Mouse (Mus musculus) midbrain, embryonic 11.5 days (tissue): ENCODE data around the gene St8sia2. TPM values are rescaled to one million over a fixed set of nuclear protein-coding genes. Genes with fewer than 3 reads are reported as not detected.

Source experiments
- ATAC-seq: fragments of 200-750 bp; cut with Nextera tagmentation; 2 replicates; pipeline ENCODE4 v1.8.0; 2017; ENCODE audit warnings: moderate TSS enrichment, moderate library complexity; ENCODE audit not compliant: low FRiP score
- DNase-seq: peaks from one replicate; pipeline ENCODE4 v3.0.0; 2015; ENCODE audit warnings: low spot score; ENCODE audit errors: missing footprints
- H3K27ac ChIP-seq: fragments of 300-500 bp; sonication (generic); 2 replicates; pipeline ENCODE4 v1.5.1; 2014; ENCODE audit warnings: low read depth, low read length
- H3K27me3 ChIP-seq: fragments of 300-500 bp; sonication (generic); 2 replicates; pipeline ENCODE4 v1.6.1; 2014; ENCODE audit warnings: mild to moderate bottlenecking, low read length, moderate library complexity, mixed read lengths; ENCODE audit not compliant: control insufficient read depth, insufficient read depth
- H3K36me3 ChIP-seq: fragments of 300-500 bp; sonication (generic); 2 replicates; pipeline ENCODE4 v1.6.1; 2014; ENCODE audit warnings: mild to moderate bottlenecking, low read length, moderate library complexity, mixed read lengths; ENCODE audit not compliant: control insufficient read depth, insufficient read depth
- H3K4me1 ChIP-seq: fragments of 300-500 bp; sonication (generic); 2 replicates; pipeline ENCODE4 v1.6.1; 2014; ENCODE audit warnings: low read length; ENCODE audit not compliant: control insufficient read depth, insufficient read depth
- H3K4me2 ChIP-seq: fragments of 300-500 bp; sonication (generic); 2 replicates; pipeline ENCODE4 v1.6.1; 2014; ENCODE audit warnings: mild to moderate bottlenecking, moderate library complexity
- H3K4me3 ChIP-seq: fragments of 300-500 bp; sonication (generic); 2 replicates; pipeline ENCODE4 v1.5.1; 2014; ENCODE audit warnings: low read depth, low read length
- H3K9ac ChIP-seq: fragments of 300-500 bp; sonication (generic); 2 replicates; pipeline ENCODE4 v1.6.1; 2014; ENCODE audit warnings: low read length
- H3K9me3 ChIP-seq: fragments of 300-500 bp; sonication (generic); 2 replicates; pipeline ENCODE4 v1.6.1; 2016; ENCODE audit warnings: low read length; ENCODE audit not compliant: control insufficient read depth
- whole genome bisulfite sequencing: fragments of 180-500 bp; shearing (Covaris S2); extraction: QIAGEN DNeasy Blood & Tissue Kit; methylation state at CpG from one replicate; pipeline ENCODE4 v1.1.7; 2014; 5-methylcytosine and 5-hydroxymethylcytosine counted together
- polyA plus RNA-seq: library from polyadenylated mRNA; unstranded; fragments of >200 nt; fragmentation: Nextera tagmentation; extraction: Ambion mirVana; gene quantifications from 2 replicates; pipeline ENCODE4 v1.2.1, GENCODE M21; 2014

Gene St8sia2
- 40.2 and 42.7 TPM in 2 replicates for polyA plus RNA-seq

GRCm38 (mm10) chr7:74013601-74014175, at the start of gene St8sia2:
TSS of gene St8sia2 (minus strand) at chr7:74013690.
- ATAC-seq, result peak; percentile 89
- Histone ChIP-seq H3K36me3 (no peaks in the 10 kb centered on the region), H3K9ac (peak within 1 kb of the TSS; percentile 99), H3K27me3 (peaks cover 7% of the 10 kb centered on the region; the same call in 1 of the 2 replicates), H3K9me3 (no peaks in the 10 kb centered on the region), H3K4me2 (peak within 1 kb of the TSS; percentile 73), H3K4me3 (peak within 1 kb of the TSS; percentile 92), H3K27ac (peak within 1 kb of the TSS; percentile 88), H3K4me1 (peaks cover 21% of the 10 kb centered on the region; the same call in 1 of the 2 replicates)
- WGBS, result 1% methylated on average over 34 of the region's 42 CpGs
- DNase-seq, result peak; percentile 97

DNA sequence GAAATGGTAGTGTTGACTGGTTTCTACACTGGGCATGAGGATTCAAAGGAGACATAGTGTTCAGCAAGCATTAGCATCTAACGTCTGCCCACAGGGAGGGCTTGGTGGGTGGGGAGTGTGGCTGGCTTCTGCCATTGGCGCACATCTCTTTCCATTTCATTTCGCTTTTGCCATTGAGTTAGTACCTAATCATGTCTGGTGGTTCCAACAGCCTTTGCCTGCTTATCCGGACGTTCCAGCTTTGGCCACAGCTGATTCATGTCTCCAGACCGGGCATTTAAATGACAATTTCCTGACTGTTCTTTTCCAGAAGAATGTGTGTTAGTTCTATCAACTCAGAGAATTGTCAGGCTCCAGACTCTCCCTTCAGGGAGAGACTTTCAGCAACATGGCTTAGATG, 47.6 kb upstream of the St8sia2 start:
- no peak overlapping the region for H3K27ac ChIP-seq
- WGBS, result 93% methylated on average over 6 of the region's 6 CpGs
- no peak for DNase-seq
- H3K4me3 ChIP-seq, result no peak overlapping the region
- no peaks in the 10 kb centered on the region for H3K4me1 ChIP-seq
- no peak for ATAC-seq
- no peaks in the 10 kb centered on the region for H3K27me3 ChIP-seq
- no peak overlapping the region for H3K9ac ChIP-seq
- H3K9me3 ChIP-seq, result no peaks in the 10 kb centered on the region
- H3K4me2 ChIP-seq, result no peak overlapping the region
- H3K36me3 ChIP-seq, result no peaks in the 10 kb centered on the region

- no peak for ATAC-seq
- H3K4me2 ChIP-seq, result no peak overlapping the region
- H3K4me1 ChIP-seq, result no peaks in the 10 kb centered on the region
- H3K27ac ChIP-seq, result no peak overlapping the region
- no peaks in the 10 kb centered on the region for H3K36me3 ChIP-seq
- H3K9me3 ChIP-seq, result no peaks in the 10 kb centered on the region
- H3K9ac ChIP-seq, result no peak overlapping the region
- H3K27me3 ChIP-seq, result no peaks in the 10 kb centered on the region
- WGBS, result 91% methylated on average over 3 of the region's 3 CpGs
- H3K4me3 ChIP-seq, result no peak overlapping the region
- DNase-seq, result no peak
Observed at GRCm38 (mm10) chr7:74060306-74060946, 46.9 kb upstream of the St8sia2 start.

DNA sequence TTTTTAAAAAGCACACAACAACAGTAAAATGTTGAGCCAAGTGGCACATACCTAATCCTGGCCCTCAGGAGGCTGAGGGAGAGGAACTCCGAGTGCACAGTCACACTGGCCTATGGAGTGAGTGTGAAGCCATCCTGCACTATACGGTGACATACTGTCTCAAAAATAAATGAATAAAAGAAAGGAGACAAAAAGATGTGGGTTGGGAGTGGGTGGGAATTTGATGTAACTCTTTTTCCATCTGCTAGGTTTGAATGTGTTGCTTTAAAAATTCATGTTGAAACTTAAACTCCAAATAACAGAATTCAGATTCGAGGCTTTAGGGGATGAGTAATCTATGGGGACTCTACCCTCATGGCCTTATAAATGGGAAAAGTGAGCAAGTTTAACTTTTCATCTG, 46.2 kb upstream of the St8sia2 start:
- no peaks in the 10 kb centered on the region for H3K27me3 ChIP-seq
- no peak overlapping the region for H3K4me3 ChIP-seq
- no peaks in the 10 kb centered on the region for H3K9me3 ChIP-seq
- H3K9ac ChIP-seq, result no peak overlapping the region
- H3K4me1 ChIP-seq, result no peaks in the 10 kb centered on the region
- 84% methylated on average over 3 of the region's 3 CpGs for WGBS
- H3K27ac ChIP-seq, result no peak overlapping the region
- H3K4me2 ChIP-seq, result no peak overlapping the region
- DNase-seq, result no peak
- no peaks in the 10 kb centered on the region for H3K36me3 ChIP-seq
- ATAC-seq, result no peak

- H3K9me3 ChIP-seq, result no peaks in the 10 kb centered on the region
- H3K4me2 ChIP-seq, result no peak overlapping the region
- ATAC-seq (no peak), DNase-seq (no peak)
- H3K9ac ChIP-seq, result no peak overlapping the region
- H3K36me3 ChIP-seq, result no peaks in the 10 kb centered on the region
- H3K4me3 ChIP-seq, result no peak overlapping the region
- H3K4me1 ChIP-seq, result no peaks in the 10 kb centered on the region
- no peaks in the 10 kb centered on the region for H3K27me3 ChIP-seq
- WGBS, result 96% methylated on average over 3 of the region's 3 CpGs
- no peak overlapping the region for H3K27ac ChIP-seq
Observed at GRCm38 (mm10) chr7:74055753-74056152, 42.3 kb upstream of the St8sia2 start.

GRCm38 (mm10) chr7:74047591-74047990, 34.1 kb upstream of the St8sia2 start:
- Histone ChIP-seq H3K27ac (no peak overlapping the region), H3K4me3 (no peak overlapping the region), H3K9ac (no peak overlapping the region), H3K9me3 (no peaks in the 10 kb centered on the region), H3K27me3 (no peaks in the 10 kb centered on the region), H3K4me1 (0 out of 2 replicates have a peak, but pooled peaks cover 4% of the 10 kb centered on the region), H3K36me3 (no peaks in the 10 kb centered on the region), H3K4me2 (no peak overlapping the region)
- ATAC-seq (no peak), DNase-seq (peak; percentile 37)
- 73% methylated on average over 2 of the region's 2 CpGs for WGBS

GRCm38 (mm10) chr7:74045166-74045957, 31.9 kb upstream of the St8sia2 start:
- Histone ChIP-seq H3K4me2 (no peak overlapping the region), H3K9me3 (no peaks in the 10 kb centered on the region), H3K4me3 (no peak overlapping the region), H3K27ac (no peak overlapping the region), H3K27me3 (no peaks in the 10 kb centered on the region), H3K9ac (no peak overlapping the region), H3K4me1 (0 out of 2 replicates have a peak, but pooled peaks cover 4% of the 10 kb centered on the region), H3K36me3 (no peaks in the 10 kb centered on the region)
- DNase-seq (peak; percentile 82), ATAC-seq (no peak)
- 47% methylated on average over 8 of the region's 8 CpGs for WGBS

- 65% methylated on average over 13 of the region's 13 CpGs for WGBS
- DNase-seq (no peak), ATAC-seq (no peak)
Observed at GRCm38 (mm10) chr7:74043562-74044138, 30.2 kb upstream of the St8sia2 start.

More at GRCm38 (mm10) chr7:74043562-74044138, 30.2 kb upstream of the St8sia2 start:
- Histone ChIP-seq H3K4me1 (0 out of 2 replicates have a peak, but pooled peaks cover 4% of the 10 kb centered on the region), H3K9me3 (no peaks in the 10 kb centered on the region), H3K27ac (no peak overlapping the region), H3K9ac (no peak overlapping the region), H3K27me3 (no peaks in the 10 kb centered on the region), H3K4me2 (no peak overlapping the region), H3K4me3 (no peak overlapping the region), H3K36me3 (no peaks in the 10 kb centered on the region)
